Mouse (Mus musculus) forebrain, embryonic 11.5 days (tissue): ENCODE measurements around the gene Kcnip4. TPM values are rescaled to one million over a fixed set of nuclear protein-coding genes. Genes with fewer than 3 reads are reported as not detected.

ENCODE experiments used
- ATAC-seq: fragments of 200-750 bp; cut with Nextera tagmentation; replicated peaks from 2 replicates; pipeline ENCODE4 v1.8.0; 2017; ENCODE audit warnings: moderate TSS enrichment; ENCODE audit not compliant: low FRiP score
- DNase-seq: peaks from one replicate; pipeline ENCODE4 v3.0.0-alpha.2; 2017; ENCODE audit warnings: low spot score
- H3K27ac ChIP-seq: fragments of 300-500 bp; sonication (generic); 2 replicates; pipeline ENCODE4 v1.5.1; 2014; ENCODE audit warnings: low read depth, low read length
- H3K27me3 ChIP-seq: fragments of 300-500 bp; sonication (generic); 2 replicates; pipeline ENCODE4 v1.6.1; 2014; ENCODE audit warnings: mild to moderate bottlenecking, low read length, mixed read lengths; ENCODE audit not compliant: control insufficient read depth, insufficient read depth
- H3K36me3 ChIP-seq: fragments of 300-500 bp; sonication (generic); 2 replicates; pipeline ENCODE4 v1.6.1; 2014; ENCODE audit warnings: mild to moderate bottlenecking, low read length, moderate library complexity, mixed read lengths; ENCODE audit not compliant: control insufficient read depth, insufficient read depth
- H3K4me1 ChIP-seq: fragments of 300-500 bp; sonication (generic); replicated peaks from 2 replicates; pipeline ENCODE4 v1.6.1; 2014; ENCODE audit warnings: low read length, mixed read lengths; ENCODE audit not compliant: control insufficient read depth, insufficient read depth
- H3K4me2 ChIP-seq: fragments of 300-500 bp; sonication (generic); 2 replicates; pipeline ENCODE4 v1.6.1; 2014; ENCODE audit warnings: low read depth, mild to moderate bottlenecking, low read length, moderate library complexity, mixed read lengths; ENCODE audit not compliant: severe bottlenecking
- H3K4me3 ChIP-seq: fragments of 300-500 bp; sonication (generic); 2 replicates; pipeline ENCODE4 v1.5.1; 2014; ENCODE audit warnings: low read depth, low read length
- H3K9ac ChIP-seq: fragments of 300-500 bp; sonication (generic); 2 replicates; pipeline ENCODE4 v1.6.1; 2014; ENCODE audit warnings: low read length
- H3K9me3 ChIP-seq: fragments of 300-500 bp; sonication (generic); 2 replicates; pipeline ENCODE4 v1.6.1; 2016; ENCODE audit warnings: low read length, mixed read lengths; ENCODE audit not compliant: control insufficient read depth
- WGBS: fragments of 180-500 bp; shearing (Covaris S2); extraction: QIAGEN DNeasy Blood & Tissue Kit; methylation state at CpG from one replicate; pipeline ENCODE4 v1.1.7; 2014; 5-methylcytosine and 5-hydroxymethylcytosine counted together
- polyA plus RNA-seq: library from polyadenylated mRNA; unstranded; fragments of >200 nt; fragmentation: Nextera tagmentation; extraction: Ambion mirVana; gene quantifications from 2 replicates; pipeline ENCODE4 v1.2.1, GENCODE M21; 2014

Kcnip4 gene
- 1.7 and 2.8 TPM in 2 replicates for polyA plus RNA-seq

DNA sequence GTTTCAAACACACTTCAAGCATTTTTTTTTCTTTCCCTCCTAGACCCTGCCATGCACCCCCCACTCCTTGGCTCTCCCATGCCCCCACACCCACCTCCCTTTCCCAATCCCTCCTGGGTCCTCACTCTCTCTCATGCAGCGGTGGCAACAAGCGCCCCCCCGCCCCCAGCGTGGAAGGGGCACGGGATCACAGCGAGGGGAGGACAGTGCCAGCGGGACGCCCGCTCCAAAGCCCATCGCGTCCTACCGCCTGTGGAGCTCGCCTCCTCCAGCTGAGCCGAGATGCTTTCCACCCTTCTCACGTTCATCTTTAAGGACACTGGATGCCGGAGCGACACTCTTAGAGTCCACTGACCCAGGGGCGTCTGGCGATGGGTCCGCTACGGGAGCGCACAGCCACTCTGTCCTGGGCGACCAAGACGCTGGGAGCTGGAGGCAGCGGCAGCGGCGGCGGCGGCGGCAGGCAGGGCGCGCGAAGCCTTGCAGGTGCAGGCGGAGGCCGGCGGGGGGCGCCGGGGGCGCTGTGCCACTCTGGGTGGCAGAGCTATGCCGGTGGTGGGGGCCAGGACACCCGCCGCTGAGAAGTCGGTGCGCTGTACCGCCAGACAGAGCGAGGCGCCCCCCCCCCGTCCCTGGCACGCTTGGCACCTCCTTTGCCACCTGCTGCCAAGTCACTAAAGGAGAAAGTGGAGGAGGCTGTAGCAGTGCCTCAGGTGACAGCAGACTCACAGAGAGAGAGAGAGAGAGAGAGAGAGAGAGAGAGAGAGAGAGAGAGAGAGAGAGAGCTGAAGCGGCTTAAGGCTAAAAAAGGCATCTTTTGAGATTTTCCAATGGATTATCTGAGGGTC is at the start of gene Kcnip4:
Kcnip4 (minus strand) TSS at position 514 of the 848 bp plus-strand sequence.
- under 1% methylated on average over 41 of the region's 50 CpGs for WGBS
- H3K27ac ChIP-seq, result no peak within 1 kb of the TSS
- ATAC-seq, result peak; percentile 87

DNA sequence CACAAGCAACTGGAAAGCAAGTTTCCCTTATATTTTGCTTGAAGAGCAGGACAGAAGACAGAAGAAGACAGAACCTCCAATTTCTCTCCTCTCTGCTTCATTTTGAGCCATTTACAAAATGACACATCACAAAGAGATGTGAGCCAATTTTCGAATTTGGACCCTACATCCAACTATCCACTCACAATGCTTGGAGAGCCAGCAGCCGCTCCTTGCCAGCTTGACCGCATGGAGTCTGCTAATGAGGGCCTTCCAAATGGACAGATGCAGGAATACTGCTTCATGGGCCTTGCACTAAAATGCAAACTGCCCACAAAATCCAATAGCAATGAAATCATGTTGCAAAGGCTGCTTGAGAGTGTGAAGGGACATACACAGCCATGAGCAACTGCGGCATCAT is 47.2 kb upstream of the Kcnip4 start:
- ATAC-seq, result no peak
- no peaks in the 10 kb centered on the region for H3K36me3 ChIP-seq
- no peak overlapping the region for H3K9ac ChIP-seq
- H3K4me3 ChIP-seq, result no peak overlapping the region
- H3K4me2 ChIP-seq, result no peak overlapping the region
- no peaks in the 10 kb centered on the region for H3K9me3 ChIP-seq
- H3K27ac ChIP-seq, result no peak overlapping the region
- WGBS, result 90% methylated on average over 4 of the region's 4 CpGs
- DNase-seq, result no peak
- no peaks in the 10 kb centered on the region for H3K4me1 ChIP-seq
- no peaks in the 10 kb centered on the region for H3K27me3 ChIP-seq

More for the DNA sequence above, at the start of gene Kcnip4:
- Histone ChIP-seq H3K4me1 (no peaks in the 10 kb centered on the region), H3K9me3 (no peaks in the 10 kb centered on the region), H3K36me3 (no peaks in the 10 kb centered on the region), H3K27me3 (0 out of 2 replicates have a peak, but pooled peaks cover 5% of the 10 kb centered on the region), H3K4me2 (peak within 1 kb of the TSS; percentile 95), H3K4me3 (peak within 1 kb of the TSS; percentile 59), H3K9ac (peak within 1 kb of the TSS; percentile 61)
- peak; percentile 82 for DNase-seq

DNA sequence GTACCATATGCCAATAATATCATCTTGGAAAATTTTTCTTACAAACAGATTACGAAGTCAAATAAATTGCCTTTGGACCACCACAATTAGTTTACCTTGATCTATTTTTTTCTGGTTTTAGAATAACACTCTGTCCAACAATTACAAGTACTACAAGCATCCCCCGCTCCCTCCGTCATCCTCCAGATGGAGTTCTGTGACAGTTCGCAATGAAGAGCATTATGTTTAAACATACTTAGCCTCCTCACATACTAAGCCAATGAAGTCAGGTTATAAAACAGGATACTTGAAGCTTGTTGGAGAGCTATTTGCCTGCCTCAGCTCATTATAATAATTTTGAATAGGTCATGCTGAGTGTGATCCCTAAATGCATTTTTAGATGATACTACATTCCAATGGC is 39.0 kb upstream of the Kcnip4 start:
- no peaks in the 10 kb centered on the region for H3K36me3 ChIP-seq
- ATAC-seq (no peak), DNase-seq (no peak)
- H3K9ac ChIP-seq, result no peak overlapping the region
- H3K4me2 ChIP-seq, result no peak overlapping the region
- H3K4me3 ChIP-seq, result no peak overlapping the region
- H3K4me1 ChIP-seq, result no peaks in the 10 kb centered on the region
- H3K9me3 ChIP-seq, result no peaks in the 10 kb centered on the region
- WGBS, result 94% methylated on average over 4 of the region's 4 CpGs
- no peak overlapping the region for H3K27ac ChIP-seq
- H3K27me3 ChIP-seq, result no peaks in the 10 kb centered on the region

GRCm38 (mm10) chr5:49557436-49557835 is 32.7 kb upstream of the Kcnip4 start:
- no peak overlapping the region for H3K9ac ChIP-seq
- H3K27ac ChIP-seq, result no peak overlapping the region
- no peaks in the 10 kb centered on the region for H3K27me3 ChIP-seq
- DNase-seq (no peak), ATAC-seq (no peak)
- no peaks in the 10 kb centered on the region for H3K36me3 ChIP-seq
- no peaks in the 10 kb centered on the region for H3K4me1 ChIP-seq
- no peaks in the 10 kb centered on the region for H3K9me3 ChIP-seq
- H3K4me3 ChIP-seq, result no peak overlapping the region
- no peak overlapping the region for H3K4me2 ChIP-seq
- 86% methylated on average over 3 of the region's 3 CpGs for WGBS

DNA sequence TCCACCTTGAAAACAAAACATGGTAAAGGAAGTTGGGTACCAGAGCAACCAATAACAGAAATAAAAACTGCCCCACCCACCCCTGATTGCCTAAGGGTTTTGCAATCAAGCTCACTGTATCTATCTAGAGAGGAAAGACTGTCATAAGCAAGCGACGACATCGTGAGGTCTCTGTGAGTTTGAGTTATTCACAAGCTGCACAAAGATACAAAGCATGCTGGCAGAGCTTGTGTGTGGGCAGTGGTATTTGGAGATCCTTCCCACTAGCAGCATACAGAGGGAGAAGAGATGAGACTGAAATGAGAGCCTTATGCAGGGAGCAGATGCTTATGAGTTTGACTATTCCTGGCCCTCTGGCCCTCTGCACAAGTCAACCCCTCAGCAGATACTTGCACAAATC is 23.2 kb upstream of the Kcnip4 start:
- Histone ChIP-seq H3K4me1 (no peaks in the 10 kb centered on the region), H3K9me3 (no peaks in the 10 kb centered on the region), H3K4me3 (no peak overlapping the region), H3K4me2 (no peak overlapping the region), H3K36me3 (no peaks in the 10 kb centered on the region), H3K27me3 (no peaks in the 10 kb centered on the region), H3K27ac (no peak overlapping the region), H3K9ac (no peak overlapping the region)
- WGBS, result 94% methylated on average over 3 of the region's 3 CpGs
- DNase-seq (no peak), ATAC-seq (no peak)

GRCm38 (mm10) chr5:49529362-49529761 is 4.7 kb upstream of the Kcnip4 start:
- no peak overlapping the region for H3K4me2 ChIP-seq
- no peak overlapping the region for H3K27ac ChIP-seq
- H3K9ac ChIP-seq, result no peak overlapping the region
- H3K4me3 ChIP-seq, result no peak overlapping the region
- 87% methylated on average over 8 of the region's 8 CpGs for WGBS
- H3K4me1 ChIP-seq, result no peaks in the 10 kb centered on the region
- ATAC-seq (no peak), DNase-seq (no peak)
- H3K9me3 ChIP-seq, result no peaks in the 10 kb centered on the region
- H3K36me3 ChIP-seq, result no peaks in the 10 kb centered on the region
- no peaks in the 10 kb centered on the region for H3K27me3 ChIP-seq

DNA sequence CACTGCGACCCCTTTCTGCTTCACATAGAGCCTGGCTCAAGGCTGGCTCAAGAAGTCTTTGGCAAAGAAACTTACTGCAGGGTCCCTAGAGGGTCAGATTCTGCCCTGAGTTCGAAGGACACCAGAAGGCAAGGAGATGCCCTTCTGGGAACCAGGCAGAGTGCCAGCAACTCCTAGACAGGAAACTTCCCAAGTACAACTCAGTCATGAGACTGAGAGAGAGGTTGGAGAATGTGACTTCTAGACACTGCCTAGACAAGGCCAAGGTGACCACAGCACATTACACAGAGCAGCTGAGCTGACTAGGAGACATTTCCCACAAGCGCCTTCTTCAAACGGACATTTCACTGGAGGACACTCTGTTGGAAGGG is 520 bp upstream of the Kcnip4 start:
- Histone ChIP-seq H3K9ac (no peak overlapping the region), H3K4me3 (0 out of 2 replicates have a peak overlapping the region, but pooled peaks have one; percentile 59), H3K9me3 (no peaks in the 10 kb centered on the region), H3K27me3 (0 out of 2 replicates have a peak, but pooled peaks cover 5% of the 10 kb centered on the region), H3K27ac (no peak overlapping the region), H3K4me2 (no peak overlapping the region; the same call in 1 of the 2 replicates), H3K36me3 (no peaks in the 10 kb centered on the region), H3K4me1 (no peaks in the 10 kb centered on the region)
- no peak for DNase-seq
- 65% methylated on average over 4 of the region's 4 CpGs for WGBS
- ATAC-seq, result no peak

GRCm38 (mm10) chr5:49523997-49524393 is 712 bp downstream of the Kcnip4 start:
- Histone ChIP-seq H3K4me2 (peak overlapping the region; percentile 95), H3K4me3 (peak overlapping the region; percentile 59), H3K36me3 (no peaks in the 10 kb centered on the region), H3K27me3 (0 out of 2 replicates have a peak, but pooled peaks cover 5% of the 10 kb centered on the region), H3K9ac (peak overlapping the region; percentile 61; the same call in 1 of the 2 replicates), H3K27ac (no peak overlapping the region), H3K9me3 (no peaks in the 10 kb centered on the region), H3K4me1 (no peaks in the 10 kb centered on the region)
- 4% methylated on average over 11 of the region's 11 CpGs for WGBS
- no peak for ATAC-seq
- DNase-seq, result no peak

DNA sequence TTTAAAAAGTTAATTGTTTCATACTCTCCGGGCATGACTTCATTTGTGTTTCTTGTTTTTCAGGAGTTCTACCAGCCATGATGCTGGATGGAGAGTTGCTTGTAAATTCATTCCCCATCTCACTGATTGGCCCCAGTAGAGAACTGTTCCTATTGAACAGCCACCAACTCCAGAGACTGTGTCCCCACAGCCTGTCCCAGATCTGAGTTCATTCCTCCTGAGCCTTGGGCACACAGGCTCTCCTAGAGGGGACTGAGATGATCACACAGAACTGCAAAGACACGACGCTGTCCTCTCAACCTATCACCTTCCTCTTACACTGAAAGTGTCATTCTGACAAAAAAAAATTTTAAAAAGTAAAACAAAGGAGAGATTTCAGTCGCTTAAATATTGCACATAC is 1.7 kb downstream of the Kcnip4 start:
- 72% methylated on average over 4 of the region's 4 CpGs for WGBS
- Histone ChIP-seq H3K27me3 (0 out of 2 replicates have a peak, but pooled peaks cover 5% of the 10 kb centered on the region), H3K4me2 (no peak overlapping the region), H3K4me1 (no peaks in the 10 kb centered on the region), H3K27ac (no peak overlapping the region), H3K9ac (no peak overlapping the region), H3K9me3 (no peaks in the 10 kb centered on the region), H3K4me3 (no peak overlapping the region), H3K36me3 (no peaks in the 10 kb centered on the region)
- DNase-seq, result no peak
- no peak for ATAC-seq
